Mouse (Mus musculus) heart, adult 8-10 months (tissue): ENCODE measurements around the gene Nlrp4e. TPM values are rescaled to one million over a fixed set of nuclear protein-coding genes. Genes with fewer than 3 reads are reported as not detected.
"Not testable (repeated sequence)": the region's sequence is repeated elsewhere in the genome, so short reads cannot be mapped to it uniquely, and the experiment has no call there.

Source experiments
- DNase-seq: peaks from one replicate; pipeline ENCODE4 v3.0.0; 2022; ENCODE audit warnings: low spot score
- microRNA-seq: library from miRNA; unstranded; fragments of <30 nt; microRNA quantifications from one replicate; pipeline ENCODE4 v1.2.0, GENCODE M21; 2022
- total RNA-seq, 4 experiments: library from RNA; stranded (reverse); gene quantifications; 2 replicates each; pipeline ENCODE4 v1.2.4; 2022

Nlrp4e gene
- not detected for total RNA-seq

DNA sequence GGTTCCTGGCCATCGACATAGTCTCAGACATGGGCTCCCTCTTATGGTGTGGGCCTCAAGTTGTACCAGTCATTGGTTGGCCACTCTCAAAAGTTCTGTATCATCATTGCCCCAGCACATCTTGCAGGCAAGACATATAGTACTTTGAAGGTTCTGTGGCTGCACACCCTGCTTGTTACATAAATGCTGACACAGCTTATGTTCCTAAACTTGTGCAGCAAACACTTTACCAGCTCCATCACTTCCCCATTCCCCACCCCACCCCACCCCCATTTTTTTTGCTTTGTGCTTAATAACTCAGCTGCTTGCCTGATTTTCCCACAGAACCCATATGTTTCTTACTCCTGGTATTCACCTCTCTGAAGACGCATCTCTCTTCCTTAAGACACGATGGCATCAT, at the start of gene Nlrp4e:
Nlrp4e (plus strand) TSS at position 301 of the 400 bp plus-strand sequence.
- not testable (repeated sequence) for DNase-seq

DNA sequence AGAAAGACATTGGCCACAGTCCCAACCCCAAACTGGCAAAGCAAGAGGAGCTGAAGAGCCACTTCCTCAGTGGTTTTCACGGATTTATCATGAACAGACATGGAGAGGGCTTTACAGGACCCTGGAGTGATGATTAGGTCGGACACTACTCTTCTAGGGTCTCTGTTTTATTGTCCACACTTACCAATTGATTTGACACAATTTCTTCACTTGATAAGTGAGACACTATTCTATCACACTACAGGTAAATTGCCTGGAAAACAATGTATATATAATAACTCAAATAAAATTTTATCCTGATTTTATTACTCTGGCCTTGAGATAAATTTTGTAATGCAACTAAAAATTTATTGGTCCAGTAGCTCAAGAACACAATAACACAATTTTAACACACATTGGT, 49.4 kb upstream of the Nlrp4e start, which contains the start of gene Vmn1r166:
Vmn1r166 (minus strand) TSS at position 101 of the 400 bp plus-strand sequence.
- DNase-seq: not testable (repeated sequence)

DNA sequence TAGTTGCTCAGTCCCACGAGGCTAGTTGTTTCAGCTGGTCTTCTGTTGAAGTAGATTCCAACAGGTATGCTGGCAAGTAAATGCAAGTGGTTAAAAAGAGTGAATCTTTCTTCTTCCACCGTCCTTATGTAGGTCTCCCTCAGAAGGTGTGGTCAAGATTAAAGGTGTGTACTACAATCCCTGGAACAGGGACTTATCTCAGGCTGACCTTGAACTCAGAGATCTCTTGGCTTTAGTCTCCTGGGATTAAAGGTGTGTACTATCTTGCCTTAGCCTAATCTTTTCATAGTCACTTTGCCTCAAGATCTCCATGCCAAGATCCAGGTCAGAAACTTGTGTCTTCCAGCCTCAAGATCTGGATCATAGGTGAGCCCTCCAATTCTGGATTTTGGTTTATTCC, 22.2 kb upstream of the Nlrp4e start, which contains the start of gene Gm6902:
Gm6902 (minus strand) TSS at position 101 of the 400 bp plus-strand sequence.
- not testable (repeated sequence) for DNase-seq

DNA sequence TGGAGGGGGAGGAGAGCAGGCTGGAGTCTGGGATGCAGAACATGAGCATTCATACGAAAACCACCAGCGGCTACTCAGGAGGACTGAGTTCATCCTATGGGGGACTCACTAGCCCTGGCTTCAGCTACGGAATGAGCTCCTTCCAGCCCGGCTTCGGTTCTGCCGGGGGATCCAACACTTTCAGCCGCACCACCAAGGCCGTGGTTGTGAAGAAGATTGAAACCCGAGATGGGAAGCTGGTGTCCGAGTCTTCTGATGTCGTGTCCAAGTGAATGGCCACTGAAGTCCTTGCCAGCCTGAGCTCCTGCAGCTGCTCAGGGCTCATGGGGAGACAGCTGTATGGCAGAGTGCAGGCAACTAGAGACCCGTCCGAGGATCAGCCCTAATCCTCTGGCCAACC, 57.3 kb downstream of the Nlrp4e start:
- not testable (repeated sequence) for DNase-seq

DNA sequence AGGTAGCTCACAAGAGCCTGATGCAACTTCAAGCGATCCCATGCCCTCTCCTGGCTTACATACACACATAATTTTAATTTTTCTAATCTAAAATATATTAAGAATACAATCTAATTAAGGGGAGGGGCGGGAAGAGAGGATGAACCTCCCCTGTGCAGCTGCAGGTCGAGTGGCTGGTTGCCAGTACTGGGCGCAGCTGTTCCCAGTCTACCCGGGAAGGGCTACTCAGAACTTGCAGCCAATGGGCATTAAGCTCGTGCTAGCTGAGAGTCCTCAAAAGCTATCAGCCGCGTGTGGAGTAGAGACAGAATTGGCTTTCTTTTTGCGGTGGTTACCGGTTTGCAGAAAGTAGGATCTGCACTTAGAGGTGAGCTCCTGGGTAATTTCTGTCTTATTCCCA, 84.6 kb downstream of the Nlrp4e start, which contains the start of gene Nlrp5:
Nlrp5 (plus strand) TSS at position 301 of the 400 bp plus-strand sequence.
- no peak for DNase-seq

Small RNA genes within 50 kb of the gene (microRNA-seq; reads per million reads assigned to microRNA genes)
- not detected for gene Gm25196

Other genes with a start within 250 kb of the Nlrp4e start
- gene Vmn1r163, start 245.7 kb upstream of the Nlrp4e start, total RNA-seq: not detected
- gene Gm8720, start 233.7 kb upstream of the Nlrp4e start, total RNA-seq: not detected
- gene Gm10662, start 156.7 kb upstream of the Nlrp4e start, total RNA-seq: not detected
- gene Vmn1r165, start 83.9 kb upstream of the Nlrp4e start, total RNA-seq: not detected
- gene Vmn1r166, start 49.5 kb upstream of the Nlrp4e start, total RNA-seq: not detected
- gene Gm6902, start 22.3 kb upstream of the Nlrp4e start, total RNA-seq: not detected
- under 1 TPM in 1 of 4 experiments, not detected in 3; 0.11 TPM for gene Nlrp5, start 84.7 kb downstream of the Nlrp4e start, total RNA-seq
- gene Vmn1r167, start 206.0 kb downstream of the Nlrp4e start, total RNA-seq: not detected
- not detected for gene Vmn1r168, start 238.5 kb downstream of the Nlrp4e start, total RNA-seq